Mouse (Mus musculus): ENCODE data around the gene Rab8b.

GRCm38 (mm10) chr9:66894421-66894820 is 25.1 kb downstream of the Rab8b start:
- TF ChIP-seq POLR2A (IDR thresholded peaks at IDR 0.05; ENCODE audit: extremely low read depth, insufficient read depth, low read length) (no peak), CTCF (IDR thresholded peaks at IDR 0.05; ENCODE audit: low read depth, low read length) (no peak)

Data from liver, adult 2 months (tissue).